Mouse (Mus musculus) myocyte (in vitro differentiated cells): ENCODE results near the gene Itprid2. TPM values are rescaled to one million over a fixed set of nuclear protein-coding genes. Genes with fewer than 3 reads are reported as not detected.

Experiments used
- H3K27me3 ChIP-seq: one replicate; pipeline ENCODE4 v1.6.1; 2011; ENCODE audit not compliant: control insufficient read depth, insufficient read depth, insufficient read length
- H3K36me3 ChIP-seq: one replicate; pipeline ENCODE4 v1.6.1; 2011; ENCODE audit not compliant: control insufficient read depth, insufficient read depth
- H3K4me2 ChIP-seq: one replicate; pipeline ENCODE4 v1.6.1; 2011; ENCODE audit warnings: low read depth, control low read depth
- H3K4me3 ChIP-seq: one replicate; pipeline ENCODE4 v1.5.1; 2011; ENCODE audit warnings: mild to moderate bottlenecking, control low read depth, moderate library complexity
- H3K79me2 ChIP-seq: one replicate; pipeline ENCODE4 v1.6.1; 2011; ENCODE audit not compliant: control insufficient read depth, insufficient read depth
- H3ac ChIP-seq: one replicate; pipeline ENCODE4 v1.6.1; 2011; ENCODE audit not compliant: control insufficient read depth, insufficient read length
- CEBPB ChIP-seq: IDR thresholded peaks from 2 replicates; pipeline ENCODE4 v1.6.1; 2011; ENCODE audit warnings: mild to moderate bottlenecking, moderate library complexity; ENCODE audit not compliant: poor library complexity, insufficient read depth, severe bottlenecking
- E2F4 ChIP-seq: IDR thresholded peaks from one replicate; pipeline ENCODE4 v1.6.1; 2011; ENCODE audit warnings: mild to moderate bottlenecking, control low read depth, moderate library complexity; ENCODE audit not compliant: insufficient read depth
- MAX ChIP-seq: IDR thresholded peaks from one replicate; pipeline ENCODE4 v1.6.1; 2011; ENCODE audit warnings: low read depth, mild to moderate bottlenecking, control low read depth
- MYOD1 ChIP-seq, 3 experiments: IDR thresholded peaks; one replicate each; pipeline ENCODE4 v1.6.1; 2011; ENCODE audit warnings: control low read depth in 2 of 3, low read depth in 2 of 3, mild to moderate bottlenecking in 2 of 3, moderate library complexity in 1 of 3; ENCODE audit not compliant: insufficient read length in 2 of 3, control insufficient read depth in 1 of 3
- MYOG ChIP-seq, 3 experiments: IDR thresholded peaks; one replicate each; pipeline ENCODE4 v1.6.1; 2011; ENCODE audit warnings: control low read depth in 2 of 3, low read depth in 2 of 3, mild to moderate bottlenecking in 2 of 3; ENCODE audit not compliant: insufficient read length in 2 of 3, control insufficient read depth in 1 of 3, insufficient read depth in 1 of 3
- POLR2A ChIP-seq: IDR thresholded peaks from one replicate; pipeline ENCODE4 v1.6.1; 2011; ENCODE audit warnings: low read depth, mild to moderate bottlenecking, control low read depth, moderate library complexity; ENCODE audit not compliant: insufficient read length
- POLR2AphosphoS2 ChIP-seq: IDR thresholded peaks from one replicate; pipeline ENCODE4 v1.6.1; 2011; ENCODE audit warnings: low read depth, control low read depth; ENCODE audit not compliant: insufficient read length
- REST ChIP-seq: IDR thresholded peaks from one replicate; pipeline ENCODE4 v1.6.1; 2011; ENCODE audit warnings: mild to moderate bottlenecking, control low read depth, moderate library complexity; ENCODE audit not compliant: insufficient read depth, insufficient read length
- SRF ChIP-seq: IDR thresholded peaks from one replicate; pipeline ENCODE4 v1.6.1; 2011; ENCODE audit warnings: low read depth; ENCODE audit not compliant: control insufficient read depth, insufficient read length
- TCF12 ChIP-seq: IDR thresholded peaks from one replicate; pipeline ENCODE4 v1.6.1; 2011; ENCODE audit warnings: mild to moderate bottlenecking, control low read depth; ENCODE audit not compliant: poor library complexity, insufficient read depth, severe bottlenecking
- TCF3 ChIP-seq: IDR thresholded peaks from one replicate; pipeline ENCODE4 v1.6.1; 2011; ENCODE audit warnings: low read depth, control low read depth; ENCODE audit not compliant: insufficient read length
- USF1 ChIP-seq: IDR thresholded peaks from one replicate; pipeline ENCODE4 v1.6.1; 2011; ENCODE audit warnings: low read depth, mild to moderate bottlenecking, control low read depth, moderate library complexity
- polyA plus RNA-seq: library from polyadenylated mRNA; unstranded; fragments of >200 nt; fragmentation: generic; extraction: Trizol; gene quantifications from one replicate; pipeline ENCODE4 v1.2.1, GENCODE M21; 2012; ENCODE audit warnings: missing spikeins

Itprid2 gene
- polyA plus RNA-seq, 1 experiment, result 8.1 TPM

- TF ChIP-seq MAX (no peak), POLR2A (no peak), MYOG (IDR thresholded peaks at IDR 0.05; ENCODE audit: control insufficient read depth in 1 of 3, insufficient read depth in 1 of 3, insufficient read length in 2 of 3, low read depth in 2 of 3) (no peak), SRF (no peak), POLR2AphosphoS2 (no peak), CEBPB (no peak), REST (no peak), MYOD1 (IDR thresholded peaks at IDR 0.05; ENCODE audit: control insufficient read depth in 1 of 3, insufficient read length in 2 of 3, low read depth in 2 of 3) (no peak), E2F4 (no peak), TCF3 (no peak), USF1 (no peak), TCF12 (no peak)
- H3K36me3 ChIP-seq, result no peaks in the 10 kb centered on the region
- no peaks in the 10 kb centered on the region for H3K79me2 ChIP-seq
- no peaks in the 10 kb centered on the region for H3K27me3 ChIP-seq
- no peak overlapping the region for H3ac ChIP-seq
- no peak overlapping the region for H3K4me3 ChIP-seq
- no peak overlapping the region for H3K4me2 ChIP-seq
Observed at GRCm38 (mm10) chr2:79714745-79715144, 79.6 kb downstream of the Itprid2 start.

DNA sequence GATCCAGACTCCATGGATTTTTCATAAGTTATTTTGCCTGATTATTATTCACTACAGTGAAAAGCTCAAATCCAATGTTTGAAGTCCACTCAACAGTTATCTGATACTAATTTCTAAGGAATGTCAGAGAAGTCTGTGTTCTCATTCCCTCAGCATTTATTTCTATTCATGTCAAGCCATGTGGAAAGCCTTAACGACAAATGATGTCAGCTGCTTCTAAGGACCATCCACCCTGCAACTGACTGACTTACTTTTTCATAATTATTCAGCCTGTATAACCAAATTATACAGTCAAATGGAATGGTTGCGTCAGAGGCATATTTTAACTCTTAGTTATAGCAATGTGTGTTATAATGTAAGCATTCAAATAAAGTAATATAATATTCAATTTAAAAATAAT is 80.8 kb downstream of the Itprid2 start:
- no peaks in the 10 kb centered on the region for H3K79me2 ChIP-seq
- no peaks in the 10 kb centered on the region for H3K27me3 ChIP-seq
- H3K36me3 ChIP-seq, result no peaks in the 10 kb centered on the region
- H3K4me3 ChIP-seq, result no peak overlapping the region
- no peak overlapping the region for H3K4me2 ChIP-seq
- H3ac ChIP-seq, result no peak overlapping the region
- TF ChIP-seq SRF (no peak), POLR2AphosphoS2 (no peak), E2F4 (no peak), USF1 (no peak), TCF12 (no peak), MAX (no peak), POLR2A (no peak), REST (no peak), MYOG (IDR thresholded peaks at IDR 0.05; ENCODE audit: control insufficient read depth in 1 of 3, insufficient read depth in 1 of 3, insufficient read length in 2 of 3, low read depth in 2 of 3) (no peak), TCF3 (no peak), MYOD1 (IDR thresholded peaks at IDR 0.05; ENCODE audit: control insufficient read depth in 1 of 3, insufficient read length in 2 of 3, low read depth in 2 of 3) (no peak), CEBPB (no peak)

DNA sequence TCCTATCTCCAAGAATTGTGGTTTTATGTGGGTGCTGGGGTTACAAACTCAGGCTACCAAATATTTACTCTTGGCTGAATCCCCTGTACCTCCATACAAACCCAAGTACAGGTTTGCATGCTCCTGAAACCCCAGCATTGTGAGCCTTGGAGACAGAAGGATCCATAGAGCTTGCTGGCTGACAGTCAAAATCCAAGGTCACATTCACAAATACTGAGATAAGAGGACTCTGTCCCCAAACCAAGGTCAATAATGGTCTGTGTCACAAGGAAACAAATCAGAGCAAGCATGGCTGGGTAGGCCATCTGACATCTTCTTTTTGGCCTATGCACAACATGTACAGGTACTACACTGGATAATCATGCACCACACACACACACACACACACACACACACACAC is 82.7 kb downstream of the Itprid2 start:
- Histone ChIP-seq H3K4me2 (no peak overlapping the region), H3ac (no peak overlapping the region), H3K36me3 (no peaks in the 10 kb centered on the region), H3K79me2 (no peaks in the 10 kb centered on the region), H3K27me3 (no peaks in the 10 kb centered on the region), H3K4me3 (no peak overlapping the region)
- TF ChIP-seq TCF12 (no peak), SRF (no peak), E2F4 (no peak), POLR2AphosphoS2 (no peak), MYOG (IDR thresholded peaks at IDR 0.05; ENCODE audit: control insufficient read depth in 1 of 3, insufficient read depth in 1 of 3, insufficient read length in 2 of 3, low read depth in 2 of 3) (no peak), REST (no peak), MAX (no peak), POLR2A (no peak), USF1 (no peak), TCF3 (no peak), CEBPB (no peak), MYOD1 (IDR thresholded peaks at IDR 0.05; ENCODE audit: control insufficient read depth in 1 of 3, insufficient read length in 2 of 3, low read depth in 2 of 3) (no peak)

- H3K4me2 ChIP-seq, result no peak overlapping the region
- H3K4me3 ChIP-seq, result no peak overlapping the region
- H3ac ChIP-seq, result no peak overlapping the region
- H3K79me2 ChIP-seq, result no peaks in the 10 kb centered on the region
- TF ChIP-seq CEBPB (no peak), MYOD1 (IDR thresholded peaks at IDR 0.05; ENCODE audit: control insufficient read depth in 1 of 3, insufficient read length in 2 of 3, low read depth in 2 of 3) (no peak), REST (no peak), TCF12 (no peak), POLR2A (no peak), MAX (no peak), USF1 (no peak), TCF3 (no peak), E2F4 (no peak), POLR2AphosphoS2 (no peak), SRF (no peak), MYOG (IDR thresholded peaks at IDR 0.05; ENCODE audit: control insufficient read depth in 1 of 3, insufficient read depth in 1 of 3, insufficient read length in 2 of 3, low read depth in 2 of 3) (no peak)
- H3K36me3 ChIP-seq, result no peaks in the 10 kb centered on the region
- H3K27me3 ChIP-seq, result no peaks in the 10 kb centered on the region
Observed at GRCm38 (mm10) chr2:79722415-79722814, 87.3 kb downstream of the Itprid2 start.

Other genes starting within 250 kb of the Itprid2 start
- gene Neurod1, start 178.6 kb upstream of the Itprid2 start, polyA plus RNA-seq, result not detected
- not detected for gene Cerkl, start 178.6 kb upstream of the Itprid2 start, polyA plus RNA-seq
- not detected for gene Ppp1r1c, start 72.4 kb downstream of the Itprid2 start, polyA plus RNA-seq